Comparison of ENCODE assay signal across 16 mouse cellular contexts in genomic region chr5:147426048-147426805, GRCm38 (mm10). TPM values are rescaled to one million over a fixed set of nuclear protein-coding genes. Genes with fewer than 3 reads are reported as not detected.
DNase-seq lines count a peak whose midpoint lies in the region; ATAC-seq lines count a peak whose summit lies in the region.
"Had no signal": no experiment of that assay in that cellular context is flagged by ENCODE, and none has a peak within 500 bp of the region (broad histone marks: within the 10 kb centered on the region; RNA-seq: fewer than 3 reads in every experiment).

No protein-coding gene starts in this region.

- H3K9ac ChIP-seq in liver, embryonic 15.5 days: no peak overlapping the region
- no peak overlapping the region for H3K9ac ChIP-seq in kidney, embryonic 16.5 days (replicated peaks; ENCODE audit: low read length)

- no peaks in the 10 kb centered on the region for H3K27me3 ChIP-seq in liver, embryonic 15.5 days
- no peaks in the 10 kb centered on the region for H3K27me3 ChIP-seq in kidney, embryonic 16.5 days (ENCODE audit: insufficient read depth, low read length)
- H3K27me3 ChIP-seq: CH12.LX, Patski had no signal

- no peak for ATAC-seq in liver, embryonic 15.5 days (ENCODE audit: insufficient read depth)
- no peak for ATAC-seq in kidney, embryonic 16.5 days (ENCODE audit: low FRiP score, low TSS enrichment)
- ATAC-seq: Patski had no signal

- H3K4me3 ChIP-seq in liver, embryonic 15.5 days (replicated peaks): no peak overlapping the region
- no peak overlapping the region for H3K4me3 ChIP-seq in kidney, embryonic 16.5 days (ENCODE audit: low read length)
- H3K4me3 ChIP-seq: erythroblast, embryonic 14.5 days had no signal

- peak overlapping the region; percentile 48 for H3K27ac ChIP-seq in liver, embryonic 15.5 days (replicated peaks)
- no peak overlapping the region for H3K27ac ChIP-seq in kidney, embryonic 16.5 days (ENCODE audit: low read length)
- H3K27ac ChIP-seq: stomach, postnatal 0 days had no signal

- no peak overlapping the region for H3K4me2 ChIP-seq in liver, embryonic 15.5 days
- no peak overlapping the region for H3K4me2 ChIP-seq in kidney, embryonic 16.5 days (replicated peaks; ENCODE audit: low read depth, low read length)

- intact Hi-C loops in gastrocnemius, postnatal 14 days (cut with DNase I; ENCODE audit: low total_unique reads): no loop called here

- peak; percentile 95 for DNase-seq in brain, adult 2 months (ENCODE audit: low read depth, low spot score)
- DNase-seq in cerebellum, adult 9-10 months: peak; percentile 88
- peak; percentile 68 to 72 for DNase-seq in thymus, postnatal 10 days (ENCODE audit: low spot score in 2 of 2)
- no peak for DNase-seq in frontal cortex, adult 2 months (ENCODE audit: extremely low spot score in 1 of 2, low spot score in 1 of 2)
- no peak for DNase-seq in gastrocnemius, postnatal 14 days
- DNase-seq: heart, adult 18-20 months; heart, postnatal 10 days; kidney, adult 9 months; lung, postnatal 4 days; right cerebral cortex, adult 18-20 months had no signal

- H3K9me3 ChIP-seq in liver, embryonic 15.5 days (replicated peaks): no peaks in the 10 kb centered on the region
- no peaks in the 10 kb centered on the region for H3K9me3 ChIP-seq in kidney, embryonic 16.5 days (ENCODE audit: low read length)

- 27% methylated on average over 4 of the region's 4 CpGs for WGBS in liver, embryonic 15.5 days (ENCODE audit: insufficient replicate concordance)
- 87% methylated on average over 4 of the region's 4 CpGs for WGBS in kidney, embryonic 16.5 days

- peaks cover 29% of the 10 kb centered on the region for H3K4me1 ChIP-seq in liver, embryonic 15.5 days (replicated peaks)
- peaks cover 9% of the 10 kb centered on the region for H3K4me1 ChIP-seq in kidney, embryonic 16.5 days (ENCODE audit: insufficient read depth, low read length)

- H3K36me3 ChIP-seq in liver, embryonic 15.5 days (replicated peaks): no peaks in the 10 kb centered on the region
- no peaks in the 10 kb centered on the region for H3K36me3 ChIP-seq in kidney, embryonic 16.5 days (ENCODE audit: insufficient read depth, low read length)

RNA-seq across cellular contexts. Expression of gene Pan3, which starts 3.7 kb away (rescaled TPM):
- polyA plus RNA-seq in liver, embryonic 15.5 days (2015; fragmentation: Nextera tagmentation; extraction: Ambion mirVana): 28.7 and 30.0 TPM in 2 replicates
- polyA plus RNA-seq in kidney, embryonic 16.5 days (2015; fragmentation: Nextera tagmentation; extraction: Ambion mirVana): 61.2 and 72.9 TPM in 2 replicates
- 48.7 and 55.7 TPM in 2 replicates for polyA plus RNA-seq in frontal cortex, adult 2 months (2012; rRNA removed)
- total RNA-seq in gastrocnemius, postnatal 14 days (2021): 10 to 100 TPM; 22.2 to 31.3 TPM

RNA-seq across cellular contexts. Expression of gene Flt3, which starts 25.9 kb away (rescaled TPM):
- 1.4 and 1.8 TPM in 2 replicates for polyA plus RNA-seq in liver, embryonic 15.5 days (2015; fragmentation: Nextera tagmentation; extraction: Ambion mirVana)
- polyA plus RNA-seq in kidney, embryonic 16.5 days (2015; fragmentation: Nextera tagmentation; extraction: Ambion mirVana): 0.06 and 0.24 TPM in 2 replicates
- polyA plus RNA-seq in frontal cortex, adult 2 months (2012; rRNA removed): 5.6 and 5.9 TPM in 2 replicates
- not detected for total RNA-seq in gastrocnemius, postnatal 14 days (2021)

Comparison
In these comparisons a context has a peak if more than half of its experiments do, and no peak if none do; other contexts are left out.
1. DNase-seq: peak in brain, adult 2 months (single experiment), cerebellum, adult 9-10 months (single experiment) and thymus, postnatal 10 days (2 of 2); none in frontal cortex, adult 2 months (0 of 2) and gastrocnemius, postnatal 14 days (single experiment).